Mouse (Mus musculus) adrenal gland, adult (tissue): ENCODE results near the gene Angptl8.

Experiments
- DNase-seq, 2 experiments: peaks; one replicate each; pipeline ENCODE4 v3.0.0; 2022 to 2023; ENCODE audit warnings: low spot score in 1 of 2; ENCODE audit not compliant: inconsistent age in 2 of 2

The Angptl8 gene

DNA sequence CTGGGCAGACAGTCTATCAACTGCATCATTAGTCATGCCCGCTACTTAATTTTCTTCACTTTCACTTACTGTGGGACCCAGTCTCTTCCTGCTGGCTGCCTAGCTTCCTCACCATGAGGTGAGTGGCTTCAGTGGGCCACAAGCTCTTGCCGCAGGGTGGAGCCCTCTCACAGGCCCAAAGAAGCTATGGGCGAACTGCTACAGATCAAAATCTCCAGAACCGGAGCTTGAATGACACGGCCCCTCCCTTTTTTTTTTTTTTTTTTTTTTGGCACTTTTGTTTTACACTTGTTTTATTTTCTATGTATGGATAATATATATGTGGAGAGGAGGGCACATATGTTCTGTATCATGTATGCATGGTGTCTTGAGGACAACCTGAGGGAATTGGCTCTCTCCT, 24.1 kb upstream of the Angptl8 start:
- no peak for DNase-seq

DNA sequence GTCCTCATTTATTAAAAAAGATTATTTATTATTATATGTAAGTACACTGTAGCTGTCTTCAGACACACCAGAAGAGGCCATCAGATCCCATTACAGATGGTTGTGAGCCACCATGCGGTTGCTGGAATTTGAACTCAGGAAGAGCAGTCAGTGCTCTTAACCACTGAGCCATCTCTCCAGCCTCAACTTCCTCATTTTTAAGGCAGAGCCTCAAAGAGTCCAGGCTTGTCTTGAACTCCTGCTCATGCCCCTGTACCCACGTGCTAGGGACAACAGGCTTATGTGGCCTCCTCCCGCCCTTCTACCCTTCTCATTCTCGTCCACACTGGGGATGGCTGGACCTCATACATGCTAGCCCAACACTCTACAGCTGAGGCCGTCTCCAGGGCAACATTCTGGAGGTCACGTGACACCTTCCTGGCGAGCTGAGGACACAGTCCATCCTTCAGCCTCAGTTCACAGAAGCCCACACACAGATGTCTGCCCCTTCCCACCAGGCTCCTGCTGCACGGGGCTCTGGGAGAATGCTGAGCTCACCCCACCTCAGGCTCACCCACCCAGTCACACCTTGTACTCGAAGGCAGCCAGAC, 18.5 kb upstream of the Angptl8 start:
- no peak for DNase-seq

DNA sequence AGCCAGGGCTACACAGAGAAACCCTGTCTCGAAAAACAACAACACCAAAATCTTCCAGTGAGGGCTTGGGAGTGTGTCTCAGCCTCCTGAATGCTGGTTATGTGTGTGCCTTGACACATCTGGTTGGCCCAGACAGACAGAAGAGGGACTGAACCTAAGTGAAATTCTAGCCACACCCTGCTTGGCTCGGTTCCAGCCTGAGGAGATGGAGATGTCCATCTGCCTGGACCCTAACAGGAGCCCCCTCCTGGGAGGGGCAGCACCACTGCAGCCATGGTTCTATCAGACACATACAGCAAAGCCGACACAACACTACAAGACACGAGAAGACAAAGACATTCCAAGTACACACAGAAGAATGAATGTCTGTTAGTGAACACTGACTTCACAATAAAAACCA, 17.2 kb upstream of the Angptl8 start:
- no peak for DNase-seq

DNA sequence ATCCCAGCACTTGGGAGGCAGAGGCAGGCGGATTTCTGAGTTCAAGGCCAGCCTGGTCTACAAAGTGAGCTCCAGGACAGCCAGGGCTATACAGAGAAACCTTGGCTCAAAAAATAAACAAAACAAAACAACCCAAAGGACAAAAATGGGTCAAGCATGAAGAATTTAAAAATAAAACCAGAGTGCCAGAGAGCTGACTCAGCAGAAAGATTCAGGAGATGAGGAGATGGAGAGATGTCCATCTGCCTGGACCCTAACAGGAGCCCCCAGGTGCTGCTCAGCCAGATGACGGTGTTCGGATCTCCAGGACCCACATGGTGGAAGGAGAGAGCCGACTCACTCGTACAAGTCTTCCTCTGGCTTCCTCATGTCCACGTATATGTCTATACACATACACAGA, 16.7 kb upstream of the Angptl8 start:
- DNase-seq, result no peak

DNA sequence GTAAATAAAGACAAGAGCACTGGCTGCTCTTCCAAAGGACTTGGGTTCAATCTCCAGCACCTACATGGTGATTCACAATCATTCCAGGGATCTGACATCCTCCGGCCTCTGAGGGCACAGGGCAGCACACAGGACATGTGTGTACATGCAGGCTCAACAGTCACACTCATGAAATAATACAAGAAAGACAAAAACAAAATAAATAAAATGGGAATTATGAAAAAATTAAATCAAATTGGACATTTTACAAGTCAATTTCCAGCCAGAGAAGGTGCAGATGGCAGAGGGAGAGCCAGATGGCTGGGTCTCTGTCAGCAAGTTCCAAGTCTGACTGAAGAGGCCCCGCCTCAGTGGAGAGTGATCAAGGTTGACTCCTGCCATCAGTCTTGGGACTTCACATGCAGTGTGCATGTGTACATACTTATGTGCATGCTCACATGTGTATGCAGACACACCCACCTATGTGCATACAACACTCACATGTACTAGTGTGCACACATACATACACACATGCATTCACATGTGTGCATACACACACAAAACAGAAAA, 16.1 kb upstream of the Angptl8 start:
- DNase-seq, result no peak

DNA sequence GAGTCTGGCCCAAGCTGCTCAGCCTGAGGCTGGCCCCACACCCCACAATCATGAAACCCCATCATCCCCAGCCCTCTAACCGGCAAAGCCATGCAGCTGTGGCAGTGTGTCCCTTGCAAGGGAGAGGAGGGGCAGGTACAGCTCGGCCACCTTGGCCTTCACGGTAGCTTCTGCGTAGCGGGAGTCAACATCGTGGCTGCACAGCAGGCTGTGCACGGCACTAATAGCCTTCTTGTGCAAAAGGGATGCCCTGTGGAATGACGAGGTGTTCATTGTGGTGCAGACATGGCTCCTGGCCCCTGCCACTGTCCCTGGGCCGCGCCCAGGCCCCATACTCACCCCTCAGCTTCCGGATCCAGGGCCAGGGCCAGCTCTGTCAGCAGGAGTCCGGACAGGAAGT, 15.1 kb upstream of the Angptl8 start:
- no peak for DNase-seq

DNA sequence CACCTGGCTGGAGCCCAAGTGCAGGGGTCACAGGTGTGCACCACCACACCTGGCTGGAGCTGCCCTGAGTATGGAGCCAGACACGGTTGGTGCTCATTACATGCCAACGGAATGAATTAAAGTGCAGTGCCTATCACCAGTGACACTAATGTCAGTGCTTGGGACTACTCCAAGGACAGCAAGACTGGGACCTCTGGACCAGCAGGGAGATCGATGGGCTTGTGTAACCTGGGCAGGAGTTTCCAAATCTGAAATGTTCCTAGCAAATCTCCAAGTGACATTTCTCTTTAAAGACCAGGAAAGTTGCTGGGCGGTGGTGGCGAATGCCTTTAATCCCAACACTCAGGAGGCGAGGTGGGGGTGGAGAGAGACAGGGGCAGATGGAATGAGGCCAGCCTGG, 12.6 kb upstream of the Angptl8 start:
- peak in 1 of 2 experiments; percentile 67 for DNase-seq

DNA sequence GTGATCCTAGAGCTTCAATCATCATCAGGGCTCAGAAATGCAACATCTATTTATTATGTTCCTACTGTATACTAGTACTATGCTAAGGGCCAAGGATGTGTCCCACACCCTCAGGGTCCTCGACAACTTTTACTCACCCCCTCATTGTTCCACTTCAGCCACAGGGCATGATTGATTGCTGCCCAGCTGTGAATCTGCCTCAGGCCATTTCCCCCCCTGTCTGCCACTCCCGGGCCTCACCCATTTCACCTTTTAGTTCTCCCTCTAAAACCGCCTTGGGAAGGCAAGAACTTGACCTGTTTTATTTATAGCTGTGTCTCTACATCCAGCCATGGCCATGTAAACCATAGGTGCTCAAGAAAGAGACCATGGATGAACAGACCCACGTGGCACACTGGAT, 11.4 kb upstream of the Angptl8 start:
- no peak for DNase-seq

DNA sequence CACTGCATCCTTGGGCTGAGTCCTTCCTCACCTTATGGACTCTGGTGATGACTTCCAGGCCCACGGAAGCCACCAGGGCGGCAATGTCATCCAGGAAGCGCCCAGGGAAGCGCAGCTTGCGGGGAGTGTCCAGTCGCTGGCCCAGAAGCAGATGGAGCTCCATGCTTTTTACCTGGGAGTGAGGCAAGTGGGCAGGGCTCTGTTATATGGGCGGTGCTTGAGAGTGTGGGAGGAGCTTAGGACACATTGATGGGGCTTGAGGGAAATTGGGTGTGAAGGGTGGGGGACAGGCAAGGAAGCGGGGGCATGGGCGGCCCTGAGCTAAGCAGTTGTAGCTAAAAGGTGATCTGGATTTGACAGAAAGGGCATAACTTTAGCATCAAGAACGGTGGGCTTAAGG, 10.9 kb upstream of the Angptl8 start:
- no peak for DNase-seq

DNA sequence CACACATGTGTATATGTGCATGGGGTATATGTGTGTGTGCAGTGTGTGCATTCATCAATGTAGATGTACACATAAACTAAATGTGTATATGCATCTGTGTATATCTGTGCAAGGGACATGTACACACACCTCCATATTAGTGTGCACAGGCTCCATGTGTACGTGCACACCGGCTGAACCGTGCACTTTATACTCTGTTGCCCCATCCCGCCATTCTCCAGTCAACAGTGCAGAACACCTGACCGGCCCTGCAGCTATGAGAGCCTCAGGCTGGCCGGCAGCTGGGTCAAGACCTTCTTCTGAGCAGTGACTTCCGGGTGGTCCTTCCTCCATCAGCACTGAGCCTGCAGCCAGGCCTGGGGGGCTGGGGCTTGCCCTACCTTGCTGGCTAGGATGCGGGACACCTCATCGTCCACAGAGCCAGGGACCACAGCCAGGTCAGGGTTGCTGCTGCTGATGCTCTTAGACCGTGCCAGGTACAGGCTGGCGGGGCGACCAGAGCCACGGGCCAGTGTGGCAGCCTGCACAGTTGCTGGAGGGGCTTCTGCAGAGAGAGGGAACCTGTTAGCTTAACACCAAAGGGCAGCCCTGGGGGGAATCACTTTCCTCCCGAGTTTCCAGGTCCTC, 5.4 kb upstream of the Angptl8 start:
- DNase-seq, result no peak

DNA sequence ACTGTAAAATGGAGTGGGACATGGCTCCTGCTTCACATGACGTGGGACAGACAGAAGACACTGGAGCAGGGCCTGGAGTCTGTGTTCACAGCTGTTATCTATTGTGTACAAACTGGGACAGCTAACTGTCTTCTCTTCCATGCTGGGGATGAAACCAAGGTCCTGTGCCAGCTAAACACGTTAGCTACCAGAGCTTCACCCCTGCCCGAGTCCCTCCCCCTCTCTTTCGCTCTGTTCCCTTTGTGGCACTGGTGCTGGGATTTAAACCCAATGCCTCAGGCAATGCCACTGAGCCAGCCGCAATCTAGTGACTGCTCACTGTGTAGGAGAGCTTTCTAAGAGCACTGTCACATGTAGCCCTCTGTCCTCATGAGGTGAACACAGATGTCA, 4.9 kb upstream of the Angptl8 start:
- no peak for DNase-seq

DNA sequence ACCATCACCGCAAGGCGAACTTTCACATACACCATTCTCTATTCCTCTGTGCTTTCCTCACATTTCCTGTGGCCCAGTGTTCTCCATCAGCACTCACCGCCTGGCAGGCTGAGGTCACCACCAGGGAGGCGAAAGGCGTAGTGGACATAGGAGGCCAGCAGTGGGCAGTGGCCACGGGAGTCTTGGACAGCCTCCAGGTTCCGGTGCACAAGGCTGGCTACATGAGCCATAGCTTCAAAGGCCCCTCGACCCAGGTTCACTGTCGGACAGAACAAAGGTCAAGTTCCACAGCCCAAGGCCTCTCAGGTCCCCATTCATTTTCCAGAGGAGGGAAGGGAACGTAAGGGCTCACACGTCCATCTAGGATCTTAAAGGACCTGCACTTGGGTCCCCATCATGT, 4.4 kb upstream of the Angptl8 start:
- DNase-seq, result peak; percentile 53 to 82

DNA sequence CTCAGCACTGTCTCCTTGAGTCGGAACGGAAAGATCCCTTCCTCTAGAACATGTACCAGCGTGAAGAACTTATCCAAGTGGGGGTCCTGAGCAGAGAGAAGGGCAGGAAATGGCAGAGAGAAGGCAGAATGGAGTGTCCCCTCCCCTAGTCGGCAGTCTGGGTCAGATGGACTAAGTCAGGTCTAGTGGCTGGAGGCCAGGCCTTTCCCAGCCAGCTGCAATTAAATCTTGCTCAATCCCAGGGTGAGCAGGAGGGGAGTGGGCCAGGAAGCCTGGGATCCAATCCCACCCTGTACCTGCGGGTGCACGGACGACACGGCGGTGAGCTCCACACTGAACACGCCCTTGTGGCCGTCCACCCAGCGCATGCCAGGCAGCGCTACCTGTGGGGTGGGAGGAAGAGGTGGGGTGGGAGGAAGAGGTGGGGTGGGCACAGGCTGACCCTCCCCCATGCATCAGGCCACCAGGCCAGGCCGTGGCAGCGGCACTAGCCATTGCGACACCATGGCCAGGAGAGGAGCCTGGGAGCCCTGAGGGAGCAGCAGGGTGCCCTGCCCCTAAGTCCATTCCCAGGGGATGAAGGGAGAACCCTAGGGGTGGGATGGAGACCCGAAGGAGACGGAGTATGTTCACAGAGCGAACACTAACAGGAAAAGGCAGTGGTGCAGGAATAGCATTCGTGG, 3.6 kb upstream of the Angptl8 start:
- peak in 1 of 2 experiments; percentile 71 for DNase-seq

DNA sequence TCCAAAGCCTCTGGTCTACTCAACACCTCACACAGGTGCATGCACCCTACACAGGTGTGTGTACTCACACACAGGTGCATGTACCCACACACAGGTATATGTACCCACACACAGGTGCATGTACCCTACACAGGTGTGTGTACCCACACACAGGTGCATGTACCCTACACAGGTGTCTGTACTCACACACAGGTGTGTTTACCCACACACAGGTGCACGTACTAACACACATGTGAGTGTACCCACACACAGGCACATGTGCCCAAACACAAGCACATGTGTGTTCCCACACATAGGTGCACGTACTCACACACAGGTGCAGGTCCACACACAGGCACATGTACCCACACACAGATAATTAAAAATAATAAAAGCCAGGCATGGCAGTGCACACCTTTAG, 2.4 kb downstream of the Angptl8 start:
- no peak for DNase-seq

DNA sequence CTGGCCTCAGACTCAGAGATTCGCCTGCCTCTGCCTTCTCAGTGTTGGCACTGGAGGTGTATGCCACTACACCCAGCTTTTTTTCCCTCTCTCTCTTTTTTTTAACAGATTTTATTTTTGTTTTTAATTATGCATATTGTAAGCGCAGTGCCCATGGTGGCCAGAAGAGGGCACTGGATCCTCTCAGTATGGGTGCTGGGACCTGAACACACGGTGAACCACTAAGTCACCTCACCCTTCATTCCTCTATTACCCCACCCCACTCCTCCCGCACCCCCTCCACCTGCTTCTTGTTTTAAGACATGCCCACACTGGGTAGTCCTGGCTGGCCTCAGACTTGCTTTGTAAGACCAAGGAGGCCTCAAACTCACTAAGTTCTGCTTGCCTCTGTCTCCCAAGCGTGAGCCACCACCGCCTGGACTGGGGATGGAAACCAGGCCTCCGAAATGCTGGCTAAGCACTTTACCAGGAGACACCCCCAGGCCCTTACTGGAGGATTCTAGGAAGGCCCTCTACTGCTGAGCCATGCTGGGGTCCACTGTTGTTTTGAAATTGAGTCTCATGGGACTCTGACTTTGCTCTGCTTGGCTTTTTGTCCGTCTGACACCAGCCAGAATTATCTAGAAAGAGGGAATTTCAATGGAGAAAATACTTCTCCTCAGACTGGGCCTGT, 4.9 kb downstream of the Angptl8 start:
- peak in 1 of 2 experiments; percentile 79 for DNase-seq

DNA sequence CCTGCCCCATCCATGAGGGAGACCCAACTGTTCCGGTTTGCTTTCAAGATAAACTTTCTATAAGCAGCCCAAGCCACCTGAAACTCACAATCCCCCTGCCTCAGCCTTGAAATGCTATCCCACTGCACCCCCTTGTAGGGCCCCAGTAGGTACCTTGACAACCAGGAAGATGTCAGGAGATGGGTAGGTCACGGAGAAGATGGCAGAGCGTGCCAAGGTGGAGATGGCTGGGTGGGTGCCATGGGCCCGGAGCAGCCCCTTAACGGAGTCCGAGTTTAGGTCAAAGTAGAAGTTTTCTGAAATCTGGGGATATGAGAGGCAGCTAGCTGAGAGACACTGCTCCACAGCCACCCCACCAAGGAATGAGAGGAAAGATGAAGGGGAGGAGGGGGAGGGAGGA, 6.0 kb downstream of the Angptl8 start:
- DNase-seq, result no peak

DNA sequence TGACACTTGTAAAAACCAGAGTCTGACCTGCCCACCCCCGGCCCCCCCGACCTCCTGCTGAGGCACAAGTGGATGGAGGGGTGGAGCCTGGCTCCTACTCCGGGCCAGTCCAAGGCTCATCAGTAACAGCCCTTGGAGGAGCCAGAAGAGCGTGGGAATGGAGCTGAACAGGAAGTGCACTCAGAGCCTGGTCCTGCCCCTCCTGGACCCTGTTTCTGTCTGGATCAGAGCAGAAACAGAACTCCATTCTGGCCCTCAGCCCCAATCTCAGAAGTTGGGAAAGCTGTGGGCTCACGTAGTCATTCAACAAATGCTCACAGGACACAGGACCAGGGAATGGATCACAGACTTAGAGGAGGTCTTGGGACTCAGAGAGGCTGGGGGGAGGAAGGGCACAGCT, 7.1 kb downstream of the Angptl8 start:
- no peak for DNase-seq

DNA sequence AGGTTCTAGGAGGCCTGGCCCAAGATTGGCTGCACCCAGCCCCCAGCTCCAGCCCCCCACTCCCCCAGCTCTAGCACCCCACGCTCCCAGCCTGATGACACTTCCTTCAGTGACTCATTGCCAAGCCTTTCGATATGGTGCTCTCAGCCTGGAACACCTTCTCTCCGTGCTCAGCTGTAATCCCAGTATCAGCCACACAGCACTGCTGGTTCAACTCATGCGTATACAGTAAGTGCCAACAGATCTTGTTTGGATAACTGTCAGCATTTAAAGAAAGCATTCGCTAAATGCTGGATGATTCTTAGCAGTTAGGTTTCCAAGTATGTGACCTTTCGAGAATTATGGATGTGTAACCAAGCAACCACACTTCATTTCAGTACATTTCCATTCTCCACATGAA, 7.8 kb downstream of the Angptl8 start:
- DNase-seq, result peak in 1 of 2 experiments; percentile 71

DNA sequence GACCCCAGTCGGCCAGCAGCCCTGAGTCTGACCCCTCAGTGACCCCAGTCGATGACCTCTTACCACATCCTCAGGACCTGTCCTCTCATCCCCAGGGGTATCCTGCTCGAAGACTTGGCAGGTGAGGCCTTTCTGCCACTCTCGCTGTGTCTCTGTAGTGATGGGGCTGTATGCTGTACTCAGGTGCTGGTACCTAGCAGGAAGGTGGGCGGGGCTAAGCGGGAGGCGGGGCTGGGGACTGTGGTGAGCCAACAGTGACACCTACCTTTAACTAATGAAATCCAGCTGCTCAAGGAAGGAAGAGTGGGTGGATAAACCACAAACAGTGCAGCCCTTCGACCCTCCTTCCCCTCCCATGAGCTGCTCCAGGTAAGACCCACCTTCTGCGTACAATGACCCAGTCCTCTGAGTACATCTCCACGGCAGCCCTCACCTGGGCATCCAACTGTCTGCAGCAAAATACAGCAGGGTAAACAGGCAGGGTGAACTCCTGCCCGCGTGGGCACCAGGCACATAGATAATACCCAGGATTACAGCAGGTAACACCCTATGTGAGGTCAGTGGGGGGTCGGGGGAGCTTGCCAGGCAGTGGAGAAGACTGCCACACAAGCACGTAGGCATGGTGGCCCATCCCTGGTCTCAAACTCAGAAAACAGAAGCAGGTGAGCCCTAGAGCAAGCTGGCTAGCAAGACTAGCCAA, 10.2 kb downstream of the Angptl8 start:
- peak in 1 of 2 experiments; percentile 43 for DNase-seq

DNA sequence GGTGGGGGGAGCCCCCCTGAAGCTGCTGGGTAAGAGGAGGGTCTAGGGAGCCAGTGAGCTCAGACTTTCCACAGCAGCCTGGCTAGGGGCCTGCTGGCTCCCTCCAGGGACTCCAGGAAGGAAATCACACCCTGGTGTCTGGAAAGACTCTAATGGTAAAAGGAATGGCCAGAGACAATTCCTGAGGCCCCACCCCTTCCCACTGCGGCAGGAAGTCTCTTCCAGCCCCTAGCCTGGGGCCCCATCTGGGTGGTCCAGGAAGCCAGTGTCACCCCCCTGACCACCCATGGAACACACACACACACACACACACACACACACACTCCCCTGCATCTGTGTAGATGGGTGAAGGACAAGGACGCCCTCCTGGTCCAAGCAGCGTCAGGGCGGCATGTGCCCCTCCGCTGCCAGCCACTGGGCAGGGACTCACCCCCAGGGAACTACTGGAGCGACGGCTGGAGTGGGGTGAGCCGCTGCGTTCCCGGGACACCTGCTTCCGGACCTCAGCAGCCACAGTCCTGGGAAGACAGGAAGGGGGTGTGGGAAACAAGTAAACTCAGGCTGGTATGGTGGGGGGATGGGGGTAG, 11.5 kb downstream of the Angptl8 start:
- DNase-seq, result peak; percentile 70 to 77

DNA sequence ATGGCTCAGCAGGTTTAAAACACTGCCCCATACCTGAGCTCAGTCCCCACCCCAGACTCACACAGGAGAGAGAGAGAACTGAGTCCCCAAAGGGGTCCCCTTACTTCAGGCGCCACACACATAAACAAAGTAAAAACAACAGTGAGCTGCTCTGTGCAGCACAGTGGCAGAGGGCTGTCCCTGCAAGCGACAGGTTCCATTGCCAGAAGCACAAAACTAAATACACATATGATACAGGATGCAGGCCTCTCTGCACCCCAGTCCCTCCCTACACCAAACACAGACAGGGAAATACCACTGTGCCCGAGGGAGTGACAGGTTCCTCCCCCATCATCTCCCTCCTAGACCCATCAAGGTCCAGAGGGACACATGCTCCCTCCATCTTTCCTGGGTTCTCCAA, 12.1 kb downstream of the Angptl8 start:
- DNase-seq, result peak in 1 of 2 experiments; percentile 45
